Mouse (Mus musculus) fibroblast of lung, adult 2 months (primary cell): ENCODE measurements at regions not wholly inside any gene's neighbourhood (a gene's known extent, or its start where the extent isn't known, plus 50 kb on each side); places are given as distances from the start of the nearest gene placed in this dataset.

Experiments
- DNase-seq: peaks from one replicate; pipeline ENCODE4 v3.0.0-alpha.2; 2011; ENCODE audit warnings: low read depth

DNA sequence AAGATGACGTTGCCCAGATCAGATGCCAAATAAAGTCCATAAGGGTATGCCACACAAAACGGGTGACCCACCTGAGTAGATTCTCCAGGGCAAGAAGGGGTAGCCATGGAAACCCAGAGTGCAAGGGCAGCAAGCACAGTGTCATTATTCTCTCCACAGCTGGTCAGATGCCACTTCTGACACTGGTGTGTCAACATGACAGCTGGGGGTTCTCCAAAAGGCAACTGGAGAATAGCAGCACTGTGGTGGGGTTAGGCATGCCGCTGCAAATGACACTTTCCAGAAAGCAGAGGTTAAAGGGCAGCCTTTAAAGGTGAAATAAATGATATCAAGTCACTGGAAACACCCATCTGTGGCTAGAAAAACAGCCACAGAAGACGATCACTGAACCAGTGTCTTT lies 70.8 kb upstream of the Thbs2 start:
- no peak for DNase-seq

DNA sequence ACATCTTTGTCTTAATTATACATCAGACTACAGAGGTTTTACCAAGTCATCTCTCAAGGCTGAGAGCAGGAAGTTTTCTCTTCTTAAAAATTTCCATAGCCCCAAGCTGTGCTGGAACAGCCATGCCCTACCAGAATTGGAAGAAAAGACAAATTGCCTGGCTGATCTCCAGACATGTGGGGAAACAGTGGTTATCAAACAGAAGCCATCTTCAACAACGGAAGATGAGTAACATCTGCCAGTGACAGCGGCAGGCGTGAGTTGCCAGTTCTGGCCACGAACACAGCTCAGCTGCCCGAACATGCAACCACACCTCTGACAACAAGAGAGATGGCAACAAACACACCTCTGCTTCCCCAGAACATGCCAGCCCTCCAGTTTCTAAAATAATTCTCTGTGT lies 59.1 kb upstream of the Thbs2 start:
- peak; percentile 42 for DNase-seq

DNA sequence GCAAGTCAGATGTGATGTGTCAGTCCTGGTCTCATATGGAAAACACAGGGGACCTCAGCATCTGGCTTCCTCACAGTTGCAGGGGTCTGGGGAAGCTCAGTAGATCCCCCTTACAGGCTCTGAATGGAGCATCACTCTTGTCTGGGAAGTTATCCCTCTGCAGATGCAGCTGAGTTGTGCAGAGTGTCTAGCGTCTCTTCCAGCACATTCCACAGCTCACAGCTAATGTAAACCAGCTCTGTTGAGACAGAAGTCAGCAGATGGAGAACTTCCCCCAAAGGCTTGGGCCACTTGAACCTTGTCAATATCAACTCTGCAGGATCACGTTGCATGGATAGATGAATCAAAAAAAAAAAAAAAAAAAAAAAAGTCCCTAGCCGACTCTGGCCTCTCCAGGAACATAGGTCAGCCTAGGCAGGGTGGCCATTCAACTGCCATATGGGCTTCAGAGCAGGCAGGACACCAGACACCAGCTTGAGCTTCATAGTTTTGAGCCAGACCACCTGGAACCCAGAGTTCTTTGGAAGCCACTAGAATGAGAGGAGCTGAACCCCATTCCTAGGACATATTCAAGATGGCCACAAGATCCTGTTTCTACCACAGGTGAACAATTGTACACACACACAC lies 56.6 kb upstream of the Thbs2 start:
- DNase-seq, result no peak

DNA sequence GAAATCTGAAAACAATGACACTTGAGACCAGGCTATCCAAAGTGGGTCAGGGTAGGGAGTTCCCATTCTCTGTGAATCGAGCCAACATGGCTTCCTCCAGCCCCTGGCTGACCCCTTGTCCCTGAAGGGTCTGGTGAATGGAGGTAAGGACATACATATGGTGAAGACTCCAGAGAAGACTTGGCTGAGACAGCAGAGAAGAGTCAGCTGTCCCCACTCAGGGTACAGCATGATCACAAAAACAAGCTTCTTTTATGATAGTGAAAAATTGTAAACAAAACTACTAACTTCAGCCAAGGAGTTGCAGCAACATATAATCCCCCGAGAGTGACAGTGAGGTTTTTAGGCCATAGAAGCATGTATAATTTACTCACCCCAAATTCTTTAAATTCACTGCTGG lies 55.2 kb upstream of the Thbs2 start:
- no peak for DNase-seq

DNA sequence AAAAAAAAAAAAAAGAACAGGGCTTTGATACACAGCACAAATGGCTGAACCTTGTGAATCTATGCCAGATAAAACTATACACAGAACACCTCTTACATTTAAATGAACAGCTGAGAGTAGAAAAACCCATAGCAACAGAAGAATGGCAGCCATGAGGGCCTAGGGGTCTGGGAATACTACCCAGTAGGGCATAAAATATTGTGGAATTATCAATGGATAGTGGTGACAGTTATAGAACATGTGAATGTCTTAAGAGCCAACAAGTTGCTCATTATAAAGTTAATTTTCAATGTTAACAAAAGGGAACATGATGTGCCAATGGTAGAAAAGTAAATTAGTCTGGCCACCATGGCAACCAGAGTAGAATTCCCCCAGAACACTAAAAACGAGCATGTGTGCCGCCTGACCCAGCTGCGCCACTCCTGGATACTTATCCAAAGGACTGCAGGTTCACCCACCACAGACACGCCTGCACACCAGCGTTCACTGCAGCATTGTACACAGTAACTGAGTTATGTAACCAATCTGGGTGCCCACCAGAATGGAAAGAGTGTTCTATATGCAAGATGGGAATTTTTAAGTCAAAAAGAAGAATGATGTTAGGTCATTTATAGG lies 53.3 kb upstream of the Thbs2 start:
- no peak for DNase-seq

DNA sequence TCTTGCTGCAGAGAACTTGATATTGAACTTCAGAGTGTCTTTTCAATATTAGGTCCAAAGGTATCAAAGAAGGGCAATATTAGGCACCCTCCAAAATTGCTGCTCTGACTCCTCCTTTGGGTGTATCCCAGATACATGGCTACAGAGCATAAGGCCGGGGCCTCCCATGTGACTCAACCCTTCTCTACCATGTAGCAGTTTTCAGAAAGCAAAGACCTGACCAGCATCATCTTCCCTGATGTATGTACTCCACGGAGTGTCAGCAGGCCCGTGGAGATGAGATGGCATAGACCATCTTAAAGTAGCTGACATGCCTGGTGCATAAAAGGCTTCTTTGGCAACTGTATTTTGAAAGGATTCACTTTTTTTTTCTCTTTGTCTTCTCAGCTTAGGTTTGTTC lies 51.5 kb upstream of the Thbs2 start:
- DNase-seq, result no peak

DNA sequence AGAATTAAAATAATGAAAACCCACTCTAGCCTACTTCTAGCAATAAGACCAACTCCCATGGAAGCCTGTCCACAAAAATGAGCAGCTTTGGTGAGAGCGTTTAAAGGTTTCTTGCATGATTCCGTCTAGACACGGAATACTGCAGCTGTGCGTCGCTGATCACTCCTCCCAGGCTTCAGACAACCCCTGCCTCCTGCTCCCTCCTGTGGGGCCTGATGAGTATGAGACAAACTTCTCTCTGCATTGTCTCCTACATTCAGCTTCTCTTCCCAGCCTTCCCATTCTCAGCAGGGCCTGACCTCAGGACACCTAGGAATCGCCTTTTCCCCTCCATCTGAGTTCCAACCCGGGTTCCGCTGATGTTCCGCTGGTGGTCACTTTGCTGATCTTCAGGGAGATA lies 50.0 kb upstream of the Thbs2 start:
- no peak for DNase-seq
